17 mouse cellular contexts compared by ENCODE assay signal in the genomic region with DNA sequence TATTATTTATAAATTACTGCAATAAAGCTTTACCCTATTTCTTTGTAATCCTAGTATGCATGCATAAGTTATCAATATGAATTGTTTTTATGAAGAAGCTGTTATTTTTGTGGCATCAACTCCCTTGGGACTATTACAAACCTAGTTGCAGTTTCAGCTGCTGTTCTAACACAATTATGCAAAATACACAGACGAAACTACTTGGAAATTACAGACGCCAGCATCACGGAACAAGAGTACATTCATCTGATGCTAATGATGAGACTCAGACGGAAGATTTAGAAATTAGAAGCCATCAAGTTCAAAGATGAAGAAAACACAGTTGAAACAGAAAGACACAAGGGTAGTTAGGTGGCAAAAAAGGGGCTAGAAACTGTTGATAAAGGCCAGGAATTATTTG.
"Had no signal": no experiment of that assay in that cellular context is flagged by ENCODE, and none has a peak within 500 bp of the region (broad histone marks: within the 10 kb centered on the region; RNA-seq: fewer than 3 reads in every experiment).

No protein-coding gene starts in this region.

- H3K4me2 ChIP-seq: limb, embryonic 13.5 days; midbrain, embryonic 12.5 days; neural tube, embryonic 15.5 days had no signal

- H3K27ac ChIP-seq: kidney, postnatal 0 days; limb, embryonic 13.5 days; liver, embryonic 14.5 days; midbrain, embryonic 12.5 days; neural tube, embryonic 15.5 days; stomach, postnatal 0 days had no signal

- DNase-seq: kidney, adult 11 months; kidney, adult 9 months; kidney, postnatal 36 days; left cerebral cortex, postnatal 4 days; lung, adult 2 months; lung, postnatal 10 days; lung, postnatal 4 days; right cerebral cortex, adult 18-20 months; right cerebral cortex, postnatal 25 days; thymus, postnatal 14 days had no signal

- H3K9ac ChIP-seq: limb, embryonic 13.5 days; liver, embryonic 14.5 days; midbrain, embryonic 12.5 days; neural tube, embryonic 15.5 days had no signal

- H3K27me3 ChIP-seq: limb, embryonic 13.5 days; midbrain, embryonic 12.5 days; neural tube, embryonic 15.5 days had no signal

- H3K4me3 ChIP-seq: limb, embryonic 13.5 days; midbrain, embryonic 12.5 days; myocyte; neural tube, embryonic 15.5 days had no signal

- H3K9me3 ChIP-seq: limb, embryonic 13.5 days; midbrain, embryonic 12.5 days; neural tube, embryonic 15.5 days had no signal

- H3K36me3 ChIP-seq: limb, embryonic 13.5 days; midbrain, embryonic 12.5 days; neural tube, embryonic 15.5 days had no signal

- H3K4me1 ChIP-seq: limb, embryonic 13.5 days; midbrain, embryonic 12.5 days; neural tube, embryonic 15.5 days had no signal
